8 mouse cellular contexts compared by ENCODE assay signal in genomic region chr1:89070871-89071361, GRCm38 (mm10). TPM values are rescaled to one million over a fixed set of nuclear protein-coding genes. Genes with fewer than 3 reads are reported as not detected.
A peak's percentile ranks its signal among the peaks of the same experiment; 100 is the strongest.
DNase-seq lines count a peak whose midpoint lies in the region; ATAC-seq lines count a peak whose summit lies in the region.

No protein-coding gene starts in this region.

- H3K4me3 ChIP-seq in intestine, embryonic 15.5 days (replicated peaks) = peak overlapping the region; percentile 87
- H3K4me3 ChIP-seq in neural tube, embryonic 11.5 days (ENCODE audit: low read depth, low read length) = peak overlapping the region; percentile 94

- H3K9me3 ChIP-seq in intestine, embryonic 15.5 days = no peaks in the 10 kb centered on the region
- no peaks in the 10 kb centered on the region for H3K9me3 ChIP-seq in neural tube, embryonic 11.5 days (ENCODE audit: control insufficient read depth, low read length)

- H3K27me3 ChIP-seq in intestine, embryonic 15.5 days (replicated peaks) = no peaks in the 10 kb centered on the region
- H3K27me3 ChIP-seq in neural tube, embryonic 11.5 days (ENCODE audit: control insufficient read depth, insufficient read depth, low read length) = no peaks in the 10 kb centered on the region

- H3K36me3 ChIP-seq in intestine, embryonic 15.5 days = no peaks in the 10 kb centered on the region
- no peaks in the 10 kb centered on the region for H3K36me3 ChIP-seq in neural tube, embryonic 11.5 days (ENCODE audit: control insufficient read depth, insufficient read depth, low read length)

- intact Hi-C loops in gastrocnemius, postnatal 14 days (cut with DNase I; ENCODE audit: low total_unique reads) = loop anchor here (10.0 kb wide), 1 partner anchor 316 kb away; no protein-coding TSS in a partner anchor

- peak; percentile 26 for ATAC-seq in intestine, embryonic 15.5 days
- peak; percentile 32; the same call in 1 of the 2 replicates for ATAC-seq in neural tube, embryonic 11.5 days (ENCODE audit: insufficient read depth, low FRiP score, low TSS enrichment)
- no peak for ATAC-seq in inflammation-experienced regulatory T-cells, adult 6 months

- H3K4me1 ChIP-seq in intestine, embryonic 15.5 days (replicated peaks) = peaks cover 39% of the 10 kb centered on the region
- peaks cover 18% of the 10 kb centered on the region for H3K4me1 ChIP-seq in neural tube, embryonic 11.5 days (ENCODE audit: control insufficient read depth, insufficient read depth, low read length)

- peak overlapping the region; percentile 80 for H3K9ac ChIP-seq in intestine, embryonic 15.5 days
- H3K9ac ChIP-seq in neural tube, embryonic 11.5 days (ENCODE audit: low read length) = peak overlapping the region; percentile 92

- peak overlapping the region; percentile 70 for H3K4me2 ChIP-seq in intestine, embryonic 15.5 days (replicated peaks)
- peak overlapping the region; percentile 74 for H3K4me2 ChIP-seq in neural tube, embryonic 11.5 days (ENCODE audit: low read depth)

- WGBS in intestine, embryonic 15.5 days = 1% methylated on average over 28 of the region's 28 CpGs
- under 1% methylated on average over 28 of the region's 28 CpGs for WGBS in neural tube, embryonic 11.5 days

- peak overlapping the region; percentile 84 for H3K27ac ChIP-seq in intestine, embryonic 15.5 days
- H3K27ac ChIP-seq in neural tube, embryonic 11.5 days (ENCODE audit: low read depth, low read length) = peak overlapping the region; percentile 76

- DNase-seq in lung, adult 18-20 months = peak; percentile 37 to 48
- no peak for DNase-seq in lung, postnatal 25 days (ENCODE audit: low spot score)
- peak; percentile 5 for DNase-seq in c-Kit-positive CD71-positive TER-119-negative erythroid progenitor cells, embryonic 14.5 days (ENCODE audit: low read depth)
- peak; percentile 49 for DNase-seq in gastrocnemius, postnatal 14 days
- peak; percentile 19 for DNase-seq in liver
- DNase-seq in neural tube, embryonic 11.5 days (ENCODE audit: low spot score) = peak; percentile 69

RNA-seq across cellular contexts. Expression of gene Sh3bp4, which starts 0.7 kb away (rescaled TPM):
- total RNA-seq in gastrocnemius, postnatal 14 days (2021) = 1 to 10 TPM; 5.1 to 6.9 TPM
- polyA plus RNA-seq in intestine, embryonic 15.5 days (2015; fragmentation: Nextera tagmentation; extraction: Ambion mirVana) = 16.3 and 17.0 TPM in 2 replicates
- polyA plus RNA-seq in neural tube, embryonic 11.5 days (2014; fragmentation: Nextera tagmentation; extraction: Ambion mirVana) = 31.0 and 35.9 TPM in 2 replicates
- polyA plus RNA-seq in inflammation-experienced regulatory T-cells, adult 6 months (2017; shearing (Covaris generic)) = under 1 TPM in 2 of 3 experiments, not detected in 1; 0.11 to 0.17 TPM

Comparison
In these comparisons a context has a peak if more than half of its experiments do, and no peak if none do; other contexts are left out.
1. RNA of gene Sh3bp4, which starts 0.7 kb away (polyA plus RNA-seq): 31.0 to 35.9 TPM in neural tube, embryonic 11.5 days and 16.3 to 17.0 TPM in intestine, embryonic 15.5 days; 0.11 to 0.17 TPM in inflammation-experienced regulatory T-cells, adult 6 months; every median in the first group is over 10 times any median in the second.